Mouse (Mus musculus) spleen, adult 12 weeks (tissue): ENCODE measurements around the gene Camkv.

Experiments
- DNase-seq: peaks from one replicate; pipeline ENCODE4 v3.0.0; 2022; ENCODE audit warnings: low spot score

Camkv gene

DNA sequence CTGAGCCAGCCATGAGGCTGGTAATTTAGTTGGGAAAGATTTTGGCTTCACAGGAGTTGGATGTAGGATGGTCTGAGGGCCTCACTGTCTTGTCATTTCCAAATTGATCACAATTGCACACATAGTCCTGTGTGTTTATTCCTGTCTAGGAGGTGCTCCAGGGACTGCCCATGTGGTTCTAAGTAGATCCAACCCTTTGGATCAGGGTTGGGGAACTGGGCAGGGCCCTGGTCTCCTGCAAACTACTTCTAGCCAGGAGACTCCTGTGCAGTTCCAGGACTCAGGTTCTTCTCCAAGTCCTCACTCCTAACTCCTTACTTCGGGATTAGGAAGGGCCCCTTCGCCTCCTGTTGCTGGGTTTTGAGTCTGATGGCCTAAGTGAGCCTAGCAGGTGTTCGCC is at the start of gene Camkv:
Gene Camkv (plus strand): TSS at position 301 of the 400 bp plus-strand sequence.
- DNase-seq = no peak

DNA sequence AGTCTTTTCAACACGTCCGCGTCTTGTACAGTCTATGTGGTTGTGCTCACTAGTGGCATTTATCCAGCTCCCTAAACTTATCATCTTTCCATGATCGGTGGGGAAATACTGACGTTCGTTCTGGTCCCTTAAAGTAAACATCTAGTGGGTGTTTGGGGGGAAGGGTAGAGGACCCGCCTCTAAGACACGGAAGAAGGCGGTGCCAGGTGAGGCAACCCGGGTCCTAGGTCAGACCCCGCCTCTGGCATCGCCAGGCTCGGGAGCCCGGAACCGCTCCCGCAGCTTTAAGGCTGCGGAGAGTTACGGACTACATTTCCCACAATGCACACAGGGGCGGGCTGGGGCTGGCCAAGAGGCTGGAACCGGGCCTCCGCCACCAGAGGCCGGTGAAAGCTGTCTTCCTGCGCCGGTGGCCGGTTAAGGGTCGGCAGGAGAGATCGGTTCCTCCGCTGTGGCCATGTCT is 47.6 kb upstream of the Camkv start, which contains the start of gene Mon1a:
Gene Mon1a (plus strand): TSS at position 348 of the 463 bp plus-strand sequence.
- DNase-seq = peak; percentile 77

DNA sequence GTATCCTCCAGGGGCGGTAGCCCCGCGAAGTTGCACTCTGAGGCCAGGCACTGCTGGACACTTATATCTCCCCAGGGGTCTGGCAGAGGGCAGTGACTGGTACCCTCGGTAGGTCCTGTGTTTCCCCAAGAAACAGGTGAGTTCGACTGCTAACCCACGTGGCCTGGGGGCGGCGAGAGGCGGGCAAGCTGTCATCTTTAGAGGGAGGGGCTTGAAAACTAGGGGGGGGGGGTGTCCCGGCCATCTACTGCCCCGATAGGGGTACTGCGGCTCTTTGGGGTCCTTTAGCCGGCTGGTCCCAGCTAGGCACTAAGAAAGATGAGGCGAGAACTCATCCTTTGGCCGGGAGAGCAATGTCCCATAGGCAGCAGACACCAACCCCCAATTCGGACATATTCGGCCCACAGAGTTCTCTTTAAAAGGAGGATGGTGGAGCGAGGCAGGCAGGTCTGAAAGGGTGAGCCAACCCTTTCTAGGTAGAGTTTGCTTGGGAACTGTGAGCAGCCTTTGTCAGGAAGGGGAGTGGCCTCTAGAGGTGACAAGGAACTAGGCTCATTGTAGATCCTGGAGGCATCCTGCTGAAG is 47.1 kb upstream of the Camkv start:
- DNase-seq = no peak

DNA sequence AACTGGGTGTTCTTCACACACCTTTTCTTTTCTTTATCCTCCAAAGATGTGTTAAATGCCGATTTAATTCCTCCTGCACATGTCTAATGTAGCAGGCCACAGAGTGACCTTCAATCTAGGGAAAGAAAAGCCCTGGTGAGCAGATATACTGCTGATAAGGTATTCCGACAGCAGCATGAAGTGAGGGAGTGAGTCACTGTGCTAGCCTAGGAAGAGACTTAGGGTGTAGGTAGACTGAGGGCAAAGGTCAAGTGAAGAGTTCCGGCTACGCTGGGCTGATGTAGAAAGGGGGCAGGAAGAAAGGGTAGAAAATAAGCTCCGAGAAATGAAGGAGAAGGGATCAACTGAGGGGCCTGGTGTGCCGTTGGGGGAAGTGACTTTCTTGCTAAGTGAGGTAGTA is 45.2 kb upstream of the Camkv start:
- DNase-seq = no peak

DNA sequence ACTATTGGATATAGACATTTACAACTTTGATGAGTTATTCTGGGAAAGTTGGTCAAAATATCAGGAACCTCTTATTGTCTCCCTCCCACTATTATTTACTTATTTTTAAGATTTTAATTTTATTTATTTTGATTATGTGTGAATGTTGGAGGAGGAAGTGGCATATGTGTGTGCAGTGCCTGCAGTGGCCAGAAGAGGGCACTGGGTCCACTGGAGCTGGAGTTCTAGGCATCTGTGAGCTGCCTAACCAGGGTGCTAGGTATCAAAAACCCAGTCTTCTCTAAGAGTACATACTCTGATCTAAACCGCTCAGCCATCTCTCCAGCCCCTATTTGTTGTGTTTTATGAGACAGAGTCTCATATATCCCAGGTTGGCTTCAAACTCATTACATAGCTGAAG is 44.5 kb upstream of the Camkv start:
- no peak for DNase-seq

DNA sequence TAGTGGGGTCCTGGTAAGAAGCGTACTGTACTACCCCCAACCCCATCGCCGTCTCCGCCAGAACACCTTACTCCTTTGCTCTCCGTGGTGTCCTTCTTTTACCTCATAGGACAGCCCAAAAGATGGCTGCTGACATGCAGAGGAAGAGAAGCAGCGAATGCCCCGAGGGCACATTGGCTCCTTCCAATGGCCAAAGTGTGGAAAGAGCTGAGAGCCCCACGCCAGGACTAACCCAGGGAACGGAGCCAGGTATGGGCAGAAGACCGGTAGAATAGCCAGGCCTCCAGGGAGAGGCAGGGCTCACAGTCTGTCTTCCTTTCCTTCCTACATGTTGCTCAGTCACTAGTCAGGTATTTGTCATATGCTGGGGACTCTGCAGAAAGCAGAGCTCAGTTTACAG is 36.9 kb upstream of the Camkv start:
- no peak for DNase-seq

DNA sequence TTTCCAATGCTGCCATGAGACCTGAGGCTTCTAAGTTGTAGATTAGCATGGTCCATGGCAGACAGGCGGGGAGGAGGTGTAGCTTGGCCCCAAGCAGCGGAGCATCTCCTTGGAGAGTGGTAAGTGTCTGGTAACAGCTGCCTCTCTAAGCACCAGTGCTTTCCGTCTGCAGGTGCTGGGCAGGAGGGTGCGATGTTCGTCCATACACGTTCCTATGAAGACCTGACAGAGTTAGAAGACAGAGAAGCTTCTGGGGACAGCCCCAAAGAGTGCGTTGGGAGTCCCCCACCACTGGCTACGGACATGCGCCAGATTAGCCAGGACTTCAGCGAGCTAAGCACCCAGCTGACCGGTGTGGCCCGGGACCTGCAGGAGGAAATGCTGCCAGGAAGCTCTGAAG is 35.6 kb upstream of the Camkv start:
- no peak for DNase-seq

DNA sequence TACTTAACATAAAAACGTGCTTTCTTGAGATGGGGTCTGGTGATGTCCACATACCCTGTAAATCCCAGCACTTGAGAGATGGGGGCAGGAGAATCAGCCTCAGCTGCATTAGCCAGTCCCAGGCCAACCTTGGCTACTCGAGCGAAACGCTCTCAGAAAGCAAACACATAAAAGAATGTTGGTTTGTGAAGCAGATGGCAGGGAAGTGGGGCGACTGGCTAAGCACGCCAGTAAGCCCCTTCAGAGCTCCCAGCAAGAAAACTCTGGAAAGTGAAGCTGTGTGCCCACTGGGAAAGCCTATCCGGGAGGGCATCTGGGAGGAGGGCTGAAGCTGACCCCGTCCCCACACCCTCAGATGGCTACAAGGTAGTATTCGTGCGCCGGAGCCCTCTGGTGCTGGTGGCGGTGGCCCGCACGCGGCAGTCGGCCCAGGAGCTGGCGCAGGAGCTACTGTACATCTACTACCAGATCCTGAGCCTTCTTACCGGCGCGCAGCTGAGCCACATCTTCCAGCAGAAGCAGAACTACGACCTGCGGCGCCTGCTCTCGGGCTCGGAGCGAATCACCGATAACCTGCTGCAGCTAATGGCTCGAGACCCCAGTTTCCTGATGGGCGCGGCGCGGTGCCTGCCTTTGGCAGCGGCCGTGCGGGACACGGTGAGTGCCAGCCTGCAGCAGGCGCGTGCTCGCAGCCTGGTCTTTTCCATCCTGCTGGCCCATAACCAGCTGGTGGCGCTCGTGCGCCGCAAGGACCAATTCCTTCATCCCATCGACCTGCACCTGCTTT is 34.4 kb upstream of the Camkv start:
- DNase-seq = no peak

DNA sequence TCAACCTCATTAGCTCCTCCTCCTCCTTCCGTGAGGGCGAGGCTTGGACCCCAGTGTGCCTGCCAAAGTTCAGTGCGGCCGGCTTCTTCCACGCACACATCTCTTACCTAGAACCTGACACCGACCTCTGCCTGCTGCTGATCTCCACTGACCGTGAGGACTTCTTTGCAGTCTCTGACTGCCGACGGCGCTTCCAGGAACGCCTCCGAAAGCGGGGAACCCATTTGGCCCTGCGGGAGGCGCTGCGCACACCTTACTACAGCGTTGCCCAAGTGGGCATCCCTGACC is 33.9 kb upstream of the Camkv start:
- no peak for DNase-seq

DNA sequence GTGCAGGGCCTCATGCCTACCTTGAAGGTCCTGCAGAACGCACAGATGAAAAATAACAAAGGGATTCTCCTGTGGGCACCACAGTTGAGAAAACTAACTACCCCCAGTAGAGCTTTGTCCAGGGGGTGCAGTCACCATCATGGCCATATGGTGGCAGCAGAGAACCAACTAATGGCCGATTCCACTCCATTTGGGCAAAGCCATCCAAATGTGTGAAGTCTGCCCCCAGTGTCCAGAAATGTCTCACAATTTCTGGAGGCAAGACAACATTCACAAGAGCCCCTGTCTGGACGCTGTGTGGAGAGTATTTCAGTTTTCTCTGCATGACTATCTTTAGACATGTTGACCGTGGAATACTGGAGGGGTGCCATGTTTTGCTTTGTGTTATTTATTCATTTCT is 30.7 kb upstream of the Camkv start:
- DNase-seq = peak; percentile 82

DNA sequence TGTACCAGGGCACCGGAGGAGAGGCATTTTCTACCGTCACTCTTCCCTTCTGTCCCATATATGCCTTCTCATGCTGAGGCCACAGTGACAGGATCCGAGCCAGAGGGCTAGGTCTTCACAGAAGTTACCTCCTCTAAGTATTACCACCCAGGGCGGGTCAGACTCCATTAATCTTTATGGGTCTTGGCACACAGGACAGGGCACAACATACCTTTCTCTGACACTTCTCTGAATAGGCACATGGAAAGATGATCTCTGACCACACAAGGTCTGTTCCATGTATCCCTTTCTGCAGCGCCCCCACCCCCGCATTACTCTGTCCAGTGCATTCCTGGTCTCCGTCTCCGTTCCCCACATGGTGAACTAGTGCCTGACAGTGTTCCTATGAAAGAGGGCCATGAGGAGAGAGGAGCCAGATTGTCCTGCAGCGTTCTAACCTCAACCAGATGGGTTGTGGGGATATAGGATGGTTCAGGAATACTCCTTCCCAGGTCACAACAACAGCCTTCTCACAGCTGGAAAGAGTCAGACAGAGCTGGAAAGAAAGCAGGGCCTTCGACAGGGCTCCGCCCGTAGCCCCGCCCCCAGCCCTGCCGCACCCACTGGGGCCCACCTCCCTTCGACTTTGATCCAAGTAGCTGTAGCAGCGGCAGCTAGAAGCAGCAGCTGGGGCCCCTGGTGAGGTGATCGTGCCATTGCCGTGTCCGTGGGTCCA is 29.1 kb upstream of the Camkv start, which contains the start of gene Mst1r:
Gene Mst1r (plus strand): TSS at position 622 of the 715 bp plus-strand sequence.
- DNase-seq = no peak

DNA sequence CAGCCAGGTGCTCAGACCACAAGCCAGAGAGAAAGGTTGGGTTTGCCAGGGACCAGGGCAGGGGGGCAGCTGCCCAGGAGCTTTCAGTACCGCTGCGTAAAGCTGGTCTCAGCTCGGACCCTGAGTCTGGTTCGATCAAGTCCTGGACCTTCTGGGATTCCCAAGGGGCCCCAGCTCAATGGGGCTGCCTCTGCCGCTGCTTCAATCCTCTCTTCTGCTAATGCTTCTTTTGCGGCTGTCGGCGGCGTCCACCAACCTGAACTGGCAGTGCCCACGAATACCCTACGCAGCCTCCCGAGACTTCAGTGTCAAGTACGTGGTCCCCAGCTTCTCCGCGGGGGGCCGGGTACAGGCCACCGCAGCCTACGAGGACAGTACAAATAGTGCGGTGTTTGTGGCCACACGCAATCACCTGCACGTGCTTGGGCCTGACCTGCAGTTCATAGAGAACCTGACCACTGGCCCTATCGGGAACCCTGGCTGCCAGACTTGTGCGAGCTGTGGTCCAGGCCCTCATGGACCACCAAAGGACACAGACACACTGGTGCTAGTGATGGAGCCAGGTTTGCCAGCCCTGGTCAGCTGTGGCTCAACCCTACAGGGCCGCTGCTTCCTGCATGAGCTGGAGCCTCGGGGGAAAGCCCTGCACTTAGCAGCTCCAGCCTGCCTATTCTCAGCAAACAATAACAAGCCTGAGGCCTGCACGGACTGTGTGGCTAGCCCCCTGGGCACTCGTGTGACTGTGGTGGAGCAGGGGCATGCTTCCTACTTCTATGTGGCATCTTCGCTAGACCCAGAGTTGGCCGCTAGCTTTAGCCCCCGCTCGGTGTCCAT is 28.3 kb upstream of the Camkv start:
- no peak for DNase-seq

DNA sequence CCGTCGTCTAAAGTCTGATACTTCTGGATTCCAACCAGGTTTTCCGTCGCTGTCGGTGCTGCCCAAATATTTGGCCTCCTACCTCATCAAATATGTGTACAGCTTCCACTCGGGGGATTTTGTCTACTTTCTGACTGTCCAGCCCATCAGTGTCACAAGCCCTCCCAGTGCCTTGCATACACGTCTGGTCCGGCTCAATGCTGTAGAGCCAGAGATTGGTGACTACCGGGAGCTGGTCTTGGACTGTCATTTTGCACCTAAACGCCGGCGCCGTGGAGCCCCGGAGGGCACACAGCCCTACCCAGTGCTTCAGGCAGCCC is 27.7 kb upstream of the Camkv start:
- no peak for DNase-seq

DNA sequence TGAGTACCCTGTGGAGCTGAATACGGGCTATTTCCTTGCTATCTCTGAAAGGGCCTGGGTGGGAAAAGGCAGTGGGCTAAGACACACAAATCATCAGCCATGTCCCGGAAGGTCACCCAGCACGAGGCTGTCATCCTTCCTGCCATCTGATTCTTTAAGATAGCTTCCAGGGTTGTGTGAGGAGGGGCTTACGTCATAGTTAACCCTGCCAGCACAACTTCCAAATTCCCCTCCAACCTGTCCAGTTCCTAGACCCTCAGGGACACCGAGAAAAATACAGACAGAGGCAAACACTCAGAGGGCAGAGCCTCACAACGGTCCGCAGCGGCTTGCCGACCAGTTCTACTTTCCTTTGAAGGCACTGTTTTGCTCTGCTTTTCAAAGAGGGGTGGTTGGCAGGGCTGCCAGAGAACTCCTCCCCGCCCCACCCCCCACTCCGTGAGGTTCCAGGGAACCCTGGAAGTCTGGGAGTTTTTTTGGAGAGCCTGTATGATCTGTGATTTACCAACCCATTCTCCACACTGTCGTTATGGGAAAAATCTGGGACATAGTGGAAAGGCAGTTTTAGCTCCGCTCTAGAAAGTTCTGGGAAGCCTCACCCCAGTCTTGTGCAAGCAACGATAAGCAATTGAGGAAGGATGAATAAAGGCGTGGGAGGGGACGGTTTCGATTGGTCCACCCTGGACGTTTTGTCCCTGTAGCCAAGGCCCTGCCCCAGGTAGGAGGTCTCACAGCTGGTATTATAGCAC is 26.9 kb upstream of the Camkv start:
- DNase-seq = no peak

DNA sequence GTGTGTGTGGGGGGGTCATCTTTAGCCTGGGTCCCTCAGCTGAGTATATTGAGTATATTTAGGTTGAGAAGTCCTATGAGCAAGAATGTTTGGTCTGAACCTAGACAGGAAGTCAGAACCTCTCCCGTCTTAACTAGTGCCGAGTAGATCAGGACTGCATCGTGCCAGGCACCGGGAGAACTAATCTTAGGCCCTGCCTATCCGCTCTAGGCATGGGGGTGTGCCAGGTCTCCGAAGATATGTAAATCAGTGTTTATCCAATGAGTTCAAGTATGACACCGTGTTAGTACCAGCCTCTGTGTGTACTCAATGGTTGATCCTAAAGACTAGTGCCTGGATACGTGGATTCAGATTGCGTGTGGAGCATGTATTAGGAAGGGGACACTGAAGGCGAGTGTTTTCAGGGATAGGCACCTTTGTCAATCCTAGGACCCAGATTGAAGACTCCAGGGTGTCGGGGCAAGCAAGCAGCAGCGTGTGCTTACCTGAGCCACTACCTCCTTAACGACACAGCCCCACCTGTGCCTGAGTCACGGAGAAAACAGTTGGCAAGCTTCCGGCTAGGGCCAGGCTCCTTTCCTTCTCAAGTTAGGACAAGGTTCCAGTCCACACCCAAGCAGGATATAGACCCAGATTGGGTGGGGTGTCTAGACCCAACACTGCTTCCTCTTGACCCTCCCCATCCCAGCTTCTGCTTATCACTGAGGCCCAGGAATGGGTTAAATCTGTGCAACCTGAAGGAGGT is 25.3 kb upstream of the Camkv start:
- no peak for DNase-seq

DNA sequence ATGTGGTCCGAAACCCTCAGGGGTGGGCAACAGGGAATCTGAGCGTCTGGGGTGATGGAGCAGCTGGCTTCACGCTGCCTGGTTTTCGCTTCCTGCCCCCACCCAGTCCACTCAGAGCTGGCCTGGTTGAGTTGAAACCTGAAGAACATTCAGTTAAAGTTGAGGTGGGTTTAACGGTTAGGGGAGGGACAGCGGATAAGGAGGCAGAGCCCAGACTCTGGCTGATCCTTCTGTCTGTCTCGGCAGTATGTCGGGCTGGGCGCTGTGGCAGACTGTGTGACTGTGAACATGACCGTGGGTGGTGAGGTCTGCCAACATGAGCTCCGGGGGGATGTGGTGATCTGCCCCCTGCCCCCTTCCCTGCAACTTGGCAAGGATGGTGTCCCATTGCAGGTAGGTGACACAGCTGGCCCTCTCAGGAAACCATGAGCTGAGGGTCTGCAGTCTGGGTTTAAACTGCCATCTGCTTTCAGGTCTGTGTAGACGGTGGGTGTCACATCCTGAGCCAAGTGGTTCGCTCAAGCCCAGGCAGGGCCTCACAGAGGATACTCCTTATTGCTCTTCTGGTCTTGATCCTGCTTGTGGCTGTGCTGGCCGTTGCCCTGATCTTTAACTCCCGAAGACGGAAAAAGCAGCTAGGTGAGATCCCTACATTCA is 20.6 kb upstream of the Camkv start:
- DNase-seq = no peak

DNA sequence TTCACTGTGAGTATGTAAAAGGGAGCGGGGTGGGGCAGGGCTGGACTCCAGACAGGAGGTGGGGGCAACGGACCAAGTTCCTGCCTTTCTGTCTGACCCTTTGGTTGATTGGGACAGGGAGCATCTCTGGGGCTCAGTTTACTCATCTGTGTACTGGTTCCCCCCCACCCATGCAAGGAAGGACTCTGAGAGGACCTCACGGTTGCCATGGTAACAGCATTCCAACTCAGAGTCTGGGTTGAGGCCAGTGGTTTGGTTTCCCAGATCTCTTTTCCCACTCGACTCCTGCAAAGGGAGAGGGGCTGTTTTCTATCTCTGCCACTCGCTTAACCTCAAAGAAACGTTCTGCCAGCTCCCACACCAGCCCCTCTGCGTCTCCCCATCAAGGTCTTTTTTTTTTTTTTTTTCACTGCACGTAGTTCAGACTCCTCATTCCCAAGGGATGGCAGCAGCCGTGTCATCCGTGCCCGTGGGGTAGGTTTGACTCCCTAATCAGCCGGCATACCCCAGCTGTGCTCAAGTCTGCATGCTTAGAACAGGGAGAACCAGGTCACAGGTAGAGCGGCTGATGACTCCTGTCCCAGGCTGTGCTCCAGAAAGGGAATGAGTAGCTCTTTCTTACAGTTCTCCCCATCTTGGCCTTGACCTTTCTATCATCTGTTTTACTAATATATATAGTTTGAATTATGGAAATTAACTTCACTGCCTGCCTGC is 17.4 kb upstream of the Camkv start:
- no peak for DNase-seq

DNA sequence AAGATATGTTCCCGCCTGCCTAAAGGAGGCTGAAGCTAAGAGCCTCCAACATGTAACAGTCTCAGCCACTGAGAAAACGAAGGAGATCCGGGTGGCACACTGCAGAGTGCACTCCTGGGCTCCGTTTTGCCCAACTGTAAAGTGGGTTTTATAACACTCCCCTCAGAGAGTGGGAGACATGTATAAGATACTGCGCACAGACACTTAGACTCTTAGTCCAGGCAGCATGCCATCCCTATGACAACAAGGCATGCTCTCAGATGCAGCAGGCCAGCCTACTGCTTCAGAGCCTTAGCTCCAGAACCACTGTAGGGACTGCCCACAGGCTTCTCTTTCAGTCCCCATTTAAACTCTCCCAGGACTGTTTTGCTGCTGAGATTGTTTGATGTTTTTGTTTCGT is 16.6 kb upstream of the Camkv start:
- no peak for DNase-seq

DNA sequence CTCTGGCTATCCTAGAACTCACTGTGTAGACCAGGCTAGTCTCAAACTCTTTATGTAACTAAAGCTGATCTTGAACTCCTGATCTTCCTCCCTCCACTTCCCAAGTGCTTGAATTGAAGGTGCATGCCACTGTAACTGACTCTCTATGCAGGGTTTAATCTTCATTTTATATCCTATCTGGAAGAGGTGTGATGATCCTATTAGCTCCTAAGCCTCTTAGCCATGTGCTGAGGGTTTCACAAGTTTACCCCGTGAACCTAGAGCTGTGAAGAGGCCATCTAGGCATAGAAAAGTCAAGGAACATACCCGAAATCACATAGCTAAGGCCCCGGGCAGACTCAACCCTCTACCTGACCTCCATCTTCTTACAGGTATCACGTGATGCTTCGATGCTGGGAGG is 16.0 kb upstream of the Camkv start:
- DNase-seq = no peak

DNA sequence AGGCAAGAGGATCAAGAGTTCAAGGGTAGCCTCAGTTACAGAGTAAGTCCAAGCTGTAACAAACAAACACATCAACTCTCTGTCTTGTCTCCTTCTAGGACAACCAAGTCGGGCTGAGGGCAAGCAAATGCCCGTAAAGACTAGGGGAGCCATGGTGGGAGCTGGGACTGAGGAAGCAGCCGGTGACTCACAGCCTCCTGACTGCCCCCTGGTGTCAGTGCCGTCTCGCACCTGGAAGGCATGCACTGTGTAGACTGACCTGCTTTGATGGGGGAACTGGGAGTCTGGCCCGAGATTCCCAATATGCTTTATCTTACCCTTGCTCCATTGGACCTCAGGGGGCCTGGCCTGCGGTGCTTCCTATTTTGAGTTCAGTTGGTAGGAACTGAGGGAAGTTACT is 12.5 kb upstream of the Camkv start:
- no peak for DNase-seq
